Mouse (Mus musculus): ENCODE results near the gene Setd2. TPM values are rescaled to one million over a fixed set of nuclear protein-coding genes. Genes with fewer than 3 reads are reported as not detected.

The Setd2 gene
- 69.0 and 69.5 TPM in 2 replicates for polyA plus RNA-seq (2012; rRNA removed)

- WGBS, result under 1% methylated on average over 104 of the region's 109 CpGs
- no peaks in the 10 kb centered on the region; the same call in 1 of the 2 replicates for H3K4me1 ChIP-seq (ENCODE audit: control insufficient read depth, insufficient read depth, low read length)
- H3K27ac ChIP-seq (ENCODE audit: insufficient read depth, low read length), result peak within 1 kb of the TSS; percentile 94
- H3K27me3 ChIP-seq (ENCODE audit: control insufficient read depth, insufficient read depth, low read length), result no peaks in the 10 kb centered on the region
- H3K4me3 ChIP-seq (replicated peaks; ENCODE audit: insufficient read depth, low read depth, low read length), result peak within 1 kb of the TSS; percentile 74
- TF ChIP-seq POLR2A (IDR thresholded peaks at IDR 0.05; ENCODE audit: borderline replicate concordance, insufficient read depth, low read length), result no peak
- no peak for TF ChIP-seq CTCF (IDR thresholded peaks at IDR 0.05; ENCODE audit: borderline replicate concordance, insufficient read depth, low read depth, low read length)
- DNase-seq, result peak; percentile 77 to 86
Observed at GRCm38 (mm10) chr9:110532538-110533291, at the start of gene Setd2. TSS of gene Setd2 (plus strand) at chr9:110532597.

GRCm38 (mm10) chr9:110488841-110489240, 43.6 kb upstream of the Setd2 start:
- TF ChIP-seq CTCF (IDR thresholded peaks at IDR 0.05; ENCODE audit: borderline replicate concordance, insufficient read depth, low read depth, low read length) (no peak), POLR2A (IDR thresholded peaks at IDR 0.05; ENCODE audit: borderline replicate concordance, insufficient read depth, low read length) (no peak)
- no peaks in the 10 kb centered on the region for H3K4me1 ChIP-seq (ENCODE audit: control insufficient read depth, insufficient read depth, low read length)
- no peaks in the 10 kb centered on the region for H3K27me3 ChIP-seq (ENCODE audit: control insufficient read depth, insufficient read depth, low read length)
- no peak overlapping the region for H3K27ac ChIP-seq (ENCODE audit: insufficient read depth, low read length)
- no peak overlapping the region for H3K4me3 ChIP-seq (replicated peaks; ENCODE audit: insufficient read depth, low read depth, low read length)
- WGBS, result 10% methylated on average over 4 of the region's 4 CpGs
- no peak for DNase-seq

- H3K4me3 ChIP-seq (replicated peaks; ENCODE audit: insufficient read depth, low read depth, low read length), result no peak overlapping the region
- no peaks in the 10 kb centered on the region for H3K4me1 ChIP-seq (ENCODE audit: control insufficient read depth, insufficient read depth, low read length)
- no peaks in the 10 kb centered on the region for H3K27me3 ChIP-seq (ENCODE audit: control insufficient read depth, insufficient read depth, low read length)
- no peak for DNase-seq
- WGBS, result 62% methylated on average over 5 of the region's 5 CpGs
- H3K27ac ChIP-seq (ENCODE audit: insufficient read depth, low read length), result no peak overlapping the region
- TF ChIP-seq CTCF (IDR thresholded peaks at IDR 0.05; ENCODE audit: borderline replicate concordance, insufficient read depth, low read depth, low read length) (no peak), POLR2A (IDR thresholded peaks at IDR 0.05; ENCODE audit: borderline replicate concordance, insufficient read depth, low read length) (no peak)
Observed at GRCm38 (mm10) chr9:110490913-110491312, 41.5 kb upstream of the Setd2 start.

- H3K4me1 ChIP-seq (ENCODE audit: control insufficient read depth, insufficient read depth, low read length), result no peaks in the 10 kb centered on the region
- DNase-seq, result no peak
- no peak overlapping the region for H3K27ac ChIP-seq (ENCODE audit: insufficient read depth, low read length)
- TF ChIP-seq CTCF (IDR thresholded peaks at IDR 0.05; ENCODE audit: borderline replicate concordance, insufficient read depth, low read depth, low read length) (no peak), POLR2A (IDR thresholded peaks at IDR 0.05; ENCODE audit: borderline replicate concordance, insufficient read depth, low read length) (no peak)
- WGBS, result 54% methylated on average over 2 of the region's 2 CpGs
- H3K27me3 ChIP-seq (ENCODE audit: control insufficient read depth, insufficient read depth, low read length), result no peaks in the 10 kb centered on the region
- H3K4me3 ChIP-seq (replicated peaks; ENCODE audit: insufficient read depth, low read depth, low read length), result no peak overlapping the region
Observed at GRCm38 (mm10) chr9:110525737-110526136, 6.7 kb upstream of the Setd2 start.

- WGBS, result 59% methylated on average over 9 of the region's 9 CpGs
- Histone ChIP-seq H3K4me3 (replicated peaks; ENCODE audit: insufficient read depth, low read depth, low read length) (no peak overlapping the region), H3K4me1 (ENCODE audit: control insufficient read depth, insufficient read depth, low read length) (no peaks in the 10 kb centered on the region; the same call in 1 of the 2 replicates), H3K27me3 (ENCODE audit: control insufficient read depth, insufficient read depth, low read length) (no peaks in the 10 kb centered on the region), H3K27ac (ENCODE audit: insufficient read depth, low read length) (no peak overlapping the region)
- DNase-seq, result no peak
- TF ChIP-seq CTCF (IDR thresholded peaks at IDR 0.05; ENCODE audit: borderline replicate concordance, insufficient read depth, low read depth, low read length) (no peak), POLR2A (IDR thresholded peaks at IDR 0.05; ENCODE audit: borderline replicate concordance, insufficient read depth, low read length) (no peak)
Observed at GRCm38 (mm10) chr9:110529002-110529737, 3.2 kb upstream of the Setd2 start.

- Histone ChIP-seq H3K4me1 (ENCODE audit: control insufficient read depth, insufficient read depth, low read length) (no peaks in the 10 kb centered on the region; the same call in 1 of the 2 replicates), H3K27me3 (ENCODE audit: control insufficient read depth, insufficient read depth, low read length) (no peaks in the 10 kb centered on the region), H3K27ac (ENCODE audit: insufficient read depth, low read length) (no peak overlapping the region), H3K4me3 (replicated peaks; ENCODE audit: insufficient read depth, low read depth, low read length) (no peak overlapping the region)
- 77% methylated on average over 3 of the region's 3 CpGs for WGBS
- no peak for TF ChIP-seq POLR2A (IDR thresholded peaks at IDR 0.05; ENCODE audit: borderline replicate concordance, insufficient read depth, low read length)
- no peak for TF ChIP-seq CTCF (IDR thresholded peaks at IDR 0.05; ENCODE audit: borderline replicate concordance, insufficient read depth, low read depth, low read length)
- no peak for DNase-seq
Observed at GRCm38 (mm10) chr9:110530650-110531049, 1.7 kb upstream of the Setd2 start.

- 35% methylated on average over 6 of the region's 6 CpGs for WGBS
- no peak for DNase-seq
- Histone ChIP-seq H3K27ac (ENCODE audit: insufficient read depth, low read length) (no peak overlapping the region), H3K4me1 (ENCODE audit: control insufficient read depth, insufficient read depth, low read length) (no peaks in the 10 kb centered on the region; the same call in 1 of the 2 replicates), H3K27me3 (ENCODE audit: control insufficient read depth, insufficient read depth, low read length) (no peaks in the 10 kb centered on the region), H3K4me3 (replicated peaks; ENCODE audit: insufficient read depth, low read depth, low read length) (no peak overlapping the region)
- no peak for TF ChIP-seq POLR2A (IDR thresholded peaks at IDR 0.05; ENCODE audit: borderline replicate concordance, insufficient read depth, low read length)
- no peak for TF ChIP-seq CTCF (IDR thresholded peaks at IDR 0.05; ENCODE audit: borderline replicate concordance, insufficient read depth, low read depth, low read length)
Observed at GRCm38 (mm10) chr9:110531151-110531791, 1.1 kb upstream of the Setd2 start.
